Mouse (Mus musculus): ENCODE measurements around the gene 9630041A04Rik. TPM values are rescaled to one million over a fixed set of nuclear protein-coding genes. Genes with fewer than 3 reads are reported as not detected.
A peak's percentile ranks its signal among the peaks of the same experiment; 100 is the strongest.

Gene 9630041A04Rik
- total and polyA plus RNA-seq, 2 experiments from 2014 or later: 0.24 TPM; not detected in 1

GRCm38 (mm10) chr9:101938066-101938465 is 76.4 kb downstream of the 9630041A04Rik start:
- TF ChIP-seq CTCF (IDR thresholded peaks at IDR 0.05; ENCODE audit: low read depth): no peak
- H3K27ac ChIP-seq: 0 out of 2 replicates have a peak overlapping the region, but pooled peaks have one; percentile 15
- peaks cover 11% of the 10 kb centered on the region; the same call in 1 of the 2 replicates for H3K4me1 ChIP-seq (ENCODE audit: insufficient read depth, low read length)
- H3K9ac ChIP-seq (replicated peaks; ENCODE audit: low read length): no peak overlapping the region
- no peaks in the 10 kb centered on the region for H3K9me3 ChIP-seq (ENCODE audit: low read length)
- no peak overlapping the region for H3K4me2 ChIP-seq (ENCODE audit: low read depth, low read length)
- no peak overlapping the region for H3K4me3 ChIP-seq (ENCODE audit: low read length)
- DNase-seq (ENCODE audit: low spot score): peak; percentile 12
- H3K27me3 ChIP-seq (ENCODE audit: insufficient read depth, low read length): no peaks in the 10 kb centered on the region
- WGBS: 65% methylated on average over 4 of the region's 4 CpGs
- no peaks in the 10 kb centered on the region for H3K36me3 ChIP-seq (ENCODE audit: insufficient read depth, low read length)
- no peak for ATAC-seq

GRCm38 (mm10) chr9:101939006-101939405 is 77.4 kb downstream of the 9630041A04Rik start:
- Histone ChIP-seq H3K36me3 (ENCODE audit: insufficient read depth, low read length) (no peaks in the 10 kb centered on the region), H3K4me1 (ENCODE audit: insufficient read depth, low read length) (peaks cover 11% of the 10 kb centered on the region), H3K27me3 (ENCODE audit: insufficient read depth, low read length) (no peaks in the 10 kb centered on the region), H3K9me3 (ENCODE audit: low read length) (no peaks in the 10 kb centered on the region), H3K4me2 (ENCODE audit: low read depth, low read length) (no peak overlapping the region), H3K4me3 (ENCODE audit: low read length) (no peak overlapping the region), H3K27ac (0 out of 2 replicates have a peak overlapping the region, but pooled peaks have one; percentile 27), H3K9ac (replicated peaks; ENCODE audit: low read length) (no peak overlapping the region)
- ATAC-seq: peak; percentile 93
- peak; percentile 87 for DNase-seq (ENCODE audit: low spot score)
- peak; percentile 40 for TF ChIP-seq CTCF (IDR thresholded peaks at IDR 0.05; ENCODE audit: low read depth)
- WGBS: 30% methylated on average over 5 of the region's 5 CpGs

GRCm38 (mm10) chr9:101940182-101940581 is 78.5 kb downstream of the 9630041A04Rik start:
- no peaks in the 10 kb centered on the region for H3K36me3 ChIP-seq (ENCODE audit: insufficient read depth, low read length)
- no peak for TF ChIP-seq CTCF (IDR thresholded peaks at IDR 0.05; ENCODE audit: low read depth)
- no peak overlapping the region for H3K4me2 ChIP-seq (ENCODE audit: low read depth, low read length)
- H3K9ac ChIP-seq (replicated peaks; ENCODE audit: low read length): no peak overlapping the region
- no peak overlapping the region for H3K27ac ChIP-seq
- H3K4me1 ChIP-seq (ENCODE audit: insufficient read depth, low read length): peaks cover 14% of the 10 kb centered on the region
- WGBS: 81% methylated on average over 3 of the region's 3 CpGs
- ATAC-seq: no peak
- no peaks in the 10 kb centered on the region for H3K27me3 ChIP-seq (ENCODE audit: insufficient read depth, low read length)
- DNase-seq (ENCODE audit: low spot score): no peak
- no peak overlapping the region for H3K4me3 ChIP-seq (ENCODE audit: low read length)
- H3K9me3 ChIP-seq (ENCODE audit: low read length): no peaks in the 10 kb centered on the region

- Histone ChIP-seq H3K36me3 (ENCODE audit: insufficient read depth, low read length) (no peaks in the 10 kb centered on the region), H3K4me1 (ENCODE audit: insufficient read depth, low read length) (peaks cover 17% of the 10 kb centered on the region), H3K9me3 (ENCODE audit: low read length) (no peaks in the 10 kb centered on the region), H3K27ac (0 out of 2 replicates have a peak overlapping the region, but pooled peaks have one; percentile 4), H3K4me3 (ENCODE audit: low read length) (no peak overlapping the region), H3K9ac (replicated peaks; ENCODE audit: low read length) (no peak overlapping the region), H3K27me3 (ENCODE audit: insufficient read depth, low read length) (no peaks in the 10 kb centered on the region), H3K4me2 (ENCODE audit: low read depth, low read length) (no peak overlapping the region)
- DNase-seq (ENCODE audit: low spot score): no peak
- no peak for ATAC-seq
- WGBS: 85% methylated on average over 9 of the region's 9 CpGs
- no peak for TF ChIP-seq CTCF (IDR thresholded peaks at IDR 0.05; ENCODE audit: low read depth)
Observed at GRCm38 (mm10) chr9:101942058-101942669, 80.5 kb downstream of the 9630041A04Rik start.

GRCm38 (mm10) chr9:101945326-101945725 is 83.7 kb downstream of the 9630041A04Rik start:
- DNase-seq (ENCODE audit: low spot score) (no peak), ATAC-seq (no peak)
- H3K27me3 ChIP-seq (ENCODE audit: insufficient read depth, low read length): no peaks in the 10 kb centered on the region
- WGBS: 34% methylated on average over 7 of the region's 7 CpGs
- TF ChIP-seq CTCF (IDR thresholded peaks at IDR 0.05; ENCODE audit: low read depth): no peak
- no peak overlapping the region for H3K27ac ChIP-seq
- H3K4me2 ChIP-seq (ENCODE audit: low read depth, low read length): no peak overlapping the region
- no peaks in the 10 kb centered on the region for H3K36me3 ChIP-seq (ENCODE audit: insufficient read depth, low read length)
- H3K9ac ChIP-seq (replicated peaks; ENCODE audit: low read length): no peak overlapping the region
- H3K9me3 ChIP-seq (ENCODE audit: low read length): no peaks in the 10 kb centered on the region
- peaks cover 6% of the 10 kb centered on the region; the same call in 1 of the 2 replicates for H3K4me1 ChIP-seq (ENCODE audit: insufficient read depth, low read length)
- H3K4me3 ChIP-seq (ENCODE audit: low read length): no peak overlapping the region

GRCm38 (mm10) chr9:101945814-101946213 is 84.2 kb downstream of the 9630041A04Rik start:
- H3K4me1 ChIP-seq (ENCODE audit: insufficient read depth, low read length): peaks cover 6% of the 10 kb centered on the region; the same call in 1 of the 2 replicates
- no peak overlapping the region for H3K4me3 ChIP-seq (ENCODE audit: low read length)
- no peaks in the 10 kb centered on the region for H3K36me3 ChIP-seq (ENCODE audit: insufficient read depth, low read length)
- H3K9me3 ChIP-seq (ENCODE audit: low read length): no peaks in the 10 kb centered on the region
- no peak for TF ChIP-seq CTCF (IDR thresholded peaks at IDR 0.05; ENCODE audit: low read depth)
- H3K4me2 ChIP-seq (ENCODE audit: low read depth, low read length): no peak overlapping the region
- H3K27ac ChIP-seq: no peak overlapping the region
- WGBS: 93% methylated on average over 4 of the region's 4 CpGs
- no peak overlapping the region for H3K9ac ChIP-seq (replicated peaks; ENCODE audit: low read length)
- no peaks in the 10 kb centered on the region for H3K27me3 ChIP-seq (ENCODE audit: insufficient read depth, low read length)
- no peak for ATAC-seq
- DNase-seq (ENCODE audit: low spot score): no peak

- no peak overlapping the region for H3K4me2 ChIP-seq (ENCODE audit: low read depth, low read length)
- no peak for TF ChIP-seq CTCF (IDR thresholded peaks at IDR 0.05; ENCODE audit: low read depth)
- H3K27ac ChIP-seq: no peak overlapping the region
- H3K4me1 ChIP-seq (ENCODE audit: insufficient read depth, low read length): 0 out of 2 replicates have a peak, but pooled peaks cover 4% of the 10 kb centered on the region
- no peaks in the 10 kb centered on the region for H3K36me3 ChIP-seq (ENCODE audit: insufficient read depth, low read length)
- no peaks in the 10 kb centered on the region for H3K9me3 ChIP-seq (ENCODE audit: low read length)
- no peak overlapping the region for H3K9ac ChIP-seq (replicated peaks; ENCODE audit: low read length)
- no peak overlapping the region for H3K4me3 ChIP-seq (ENCODE audit: low read length)
- 10% methylated on average over 3 of the region's 3 CpGs for WGBS
- DNase-seq (ENCODE audit: low spot score) (no peak), ATAC-seq (no peak)
- H3K27me3 ChIP-seq (ENCODE audit: insufficient read depth, low read length): no peaks in the 10 kb centered on the region
Observed at GRCm38 (mm10) chr9:101950101-101950500, 88.5 kb downstream of the 9630041A04Rik start.

Data from hindbrain, postnatal 0 days (tissue).